Mouse (Mus musculus): ENCODE results near the gene Wnk4.

Gene Wnk4

GRCm38 (mm10) chr11:101259948-101260825, at the start of gene Wnk4:
Gene Wnk4 (plus strand): TSS chr11:101260567.
- peak in 1 of 2 experiments; percentile 39 for DNase-seq (ENCODE audit: low spot score in 2 of 2)

GRCm38 (mm10) chr11:101211970-101212369, 48.4 kb upstream of the Wnk4 start:
- peak in 1 of 2 experiments; percentile 76 for DNase-seq (ENCODE audit: low spot score in 2 of 2)

DNA sequence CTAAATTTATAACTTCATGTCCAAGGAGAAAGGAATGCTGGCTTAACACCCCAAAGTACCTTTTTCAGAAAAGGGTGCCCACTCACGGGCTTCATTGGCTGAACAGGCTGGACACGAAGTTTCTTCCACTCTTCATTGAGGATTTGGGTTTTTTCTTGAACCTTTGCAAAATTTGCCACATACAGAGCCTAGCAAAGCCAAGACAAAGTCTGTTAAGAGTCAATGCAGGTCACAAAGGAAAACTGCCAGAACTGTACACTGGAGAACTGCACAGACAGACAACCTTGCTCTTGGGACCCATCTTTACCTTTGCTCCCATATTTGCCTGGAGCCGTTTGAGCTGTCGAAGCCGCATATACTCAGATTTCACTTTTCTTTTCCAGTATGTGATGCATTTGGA, 43.4 kb upstream of the Wnk4 start:
- no peak for DNase-seq (ENCODE audit: low spot score in 2 of 2)

GRCm38 (mm10) chr11:101218436-101219055, 41.8 kb upstream of the Wnk4 start:
- peak; percentile 32 to 41 for DNase-seq (ENCODE audit: low spot score in 2 of 2)

DNA sequence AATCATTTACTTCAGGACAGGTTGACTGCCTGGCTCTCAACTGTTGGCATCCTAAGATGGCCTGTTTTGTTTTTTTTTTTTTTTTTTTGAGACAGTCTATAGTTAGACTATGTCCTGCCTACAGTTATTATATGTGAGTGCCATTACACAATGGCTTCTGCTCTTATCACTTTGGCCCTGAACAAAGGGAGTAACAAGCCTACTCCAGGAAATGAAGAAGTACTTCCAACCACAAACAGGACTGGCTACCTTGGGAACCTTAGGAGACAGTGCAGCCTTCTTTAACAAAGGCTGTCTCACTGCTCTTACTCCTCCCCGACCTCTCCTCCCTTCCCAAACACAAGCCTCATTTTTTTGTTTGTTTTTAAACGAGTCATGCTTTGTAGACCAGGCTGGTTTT, 39.5 kb upstream of the Wnk4 start:
- DNase-seq (ENCODE audit: low spot score in 2 of 2), result no peak

DNA sequence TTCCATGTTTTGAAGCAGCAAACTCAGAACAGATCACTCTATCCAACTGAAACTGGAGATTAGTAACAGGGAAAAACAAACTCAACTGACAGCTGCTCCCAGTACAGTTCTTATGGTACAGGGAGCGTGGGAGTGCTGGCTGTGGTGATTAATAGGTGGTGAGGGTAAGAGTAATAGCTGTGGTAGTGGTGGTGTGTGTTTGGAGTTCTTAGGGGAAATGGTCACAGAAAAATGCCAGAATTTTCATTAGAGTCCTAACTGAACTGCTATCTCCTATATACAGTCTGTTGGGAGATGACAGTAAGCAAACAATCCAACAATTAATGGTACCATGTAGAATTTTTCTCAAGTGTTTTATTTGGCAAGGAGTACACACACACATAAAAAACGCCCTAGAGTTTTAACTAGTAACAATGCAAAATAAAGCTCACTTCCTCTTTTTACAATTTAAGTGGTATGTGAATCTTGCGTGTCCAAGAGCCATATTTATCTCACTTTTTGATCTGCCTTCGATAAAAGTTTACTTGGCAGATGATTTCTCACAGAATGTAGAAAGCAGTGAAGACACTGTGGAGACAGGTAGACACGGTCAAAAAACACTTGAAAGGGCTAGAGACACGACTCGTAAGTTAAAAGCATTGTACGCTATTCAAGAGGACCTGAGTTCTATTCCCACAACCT, 38.9 kb upstream of the Wnk4 start:
- DNase-seq (ENCODE audit: low spot score in 2 of 2), result no peak

GRCm38 (mm10) chr11:101224337-101224736, 36.0 kb upstream of the Wnk4 start:
- no peak for DNase-seq (ENCODE audit: low spot score in 2 of 2)

GRCm38 (mm10) chr11:101225331-101226064, 34.9 kb upstream of the Wnk4 start:
- no peak for DNase-seq (ENCODE audit: low spot score in 2 of 2)

DNA sequence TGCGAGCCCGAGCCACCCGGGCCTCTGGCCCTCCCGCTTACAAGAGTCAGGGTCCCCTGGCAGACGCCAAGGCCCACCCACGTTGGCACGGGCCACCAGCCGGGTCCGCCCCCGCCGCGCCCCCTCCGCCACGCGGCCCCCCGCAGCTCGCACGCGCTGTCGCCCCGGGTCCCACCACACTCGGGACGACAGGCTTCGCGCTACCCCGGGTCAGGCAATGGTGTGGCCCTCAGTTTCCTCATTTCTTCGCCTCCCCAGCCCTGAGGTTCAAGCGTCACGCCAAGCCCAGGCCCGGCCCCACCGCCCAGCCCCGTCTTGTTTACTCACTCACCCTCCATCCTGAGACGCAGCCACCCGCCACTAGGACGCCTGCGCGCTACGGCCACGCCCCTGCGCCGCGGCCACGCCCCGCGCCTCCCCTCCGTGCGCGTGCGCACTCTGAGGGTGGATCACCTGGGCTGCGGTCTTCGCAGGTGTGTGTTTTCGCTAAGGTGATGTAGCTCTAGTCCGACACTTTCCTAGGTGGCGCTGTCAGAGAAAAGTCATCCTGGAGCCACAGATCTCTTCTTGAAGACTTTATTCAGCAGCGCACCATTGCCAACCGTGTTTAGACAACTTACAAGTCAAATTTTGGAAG, 34.2 kb upstream of the Wnk4 start, which contains the start of gene Ezh1:
Gene Ezh1 (minus strand): TSS at position 399 of the 637 bp plus-strand sequence.
- DNase-seq (ENCODE audit: low spot score in 2 of 2), result peak; percentile 83 to 87

DNA sequence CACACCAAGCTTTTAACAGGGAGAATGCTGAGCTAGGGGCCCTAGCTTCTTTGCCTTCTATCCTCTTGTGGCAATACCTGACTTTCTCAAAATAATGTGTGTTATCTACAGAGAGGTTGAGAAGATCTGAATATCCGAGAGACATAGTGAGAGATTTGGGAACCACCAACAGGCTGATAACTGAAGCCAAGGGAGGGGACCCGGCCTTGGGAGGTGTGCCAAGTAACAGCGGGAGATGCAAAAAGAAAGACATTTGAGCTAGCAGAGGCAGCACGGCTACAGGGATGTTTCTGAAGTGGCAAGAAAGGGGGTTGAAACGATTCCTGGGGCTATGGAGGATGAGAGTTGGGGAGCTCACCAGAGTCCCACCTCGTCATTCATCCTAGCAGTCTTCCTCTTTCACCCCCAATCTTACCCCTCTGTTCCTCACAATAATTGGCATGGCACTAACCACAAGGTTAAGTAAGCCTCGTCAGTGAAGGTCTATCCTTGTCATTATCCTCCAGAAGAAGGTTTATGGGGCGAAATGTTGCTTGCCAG, 30.9 kb upstream of the Wnk4 start:
- DNase-seq (ENCODE audit: low spot score in 2 of 2), result no peak

DNA sequence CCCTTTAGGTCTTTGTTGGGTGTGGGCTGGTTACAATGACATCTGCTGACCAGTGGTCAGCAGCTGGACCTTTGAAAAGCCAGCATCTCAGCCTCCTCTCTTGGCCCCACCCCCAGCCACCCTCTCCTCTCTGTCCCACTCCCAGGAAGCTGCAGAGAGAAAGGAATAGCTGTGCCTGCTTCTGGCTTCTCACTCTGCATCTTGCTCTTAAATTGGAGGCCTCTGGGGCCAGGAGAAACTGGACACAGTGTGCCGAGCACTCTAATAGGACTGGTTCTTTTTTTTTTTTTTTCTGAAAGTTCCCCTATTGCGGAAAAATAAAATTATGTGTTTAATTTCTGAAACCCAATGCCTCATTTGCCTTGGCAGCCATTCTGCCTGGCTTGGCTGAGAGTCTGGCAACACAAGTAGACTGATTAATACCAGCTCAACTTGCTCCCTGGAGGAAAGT, 30.3 kb upstream of the Wnk4 start:
- DNase-seq (ENCODE audit: low spot score in 2 of 2), result no peak

DNA sequence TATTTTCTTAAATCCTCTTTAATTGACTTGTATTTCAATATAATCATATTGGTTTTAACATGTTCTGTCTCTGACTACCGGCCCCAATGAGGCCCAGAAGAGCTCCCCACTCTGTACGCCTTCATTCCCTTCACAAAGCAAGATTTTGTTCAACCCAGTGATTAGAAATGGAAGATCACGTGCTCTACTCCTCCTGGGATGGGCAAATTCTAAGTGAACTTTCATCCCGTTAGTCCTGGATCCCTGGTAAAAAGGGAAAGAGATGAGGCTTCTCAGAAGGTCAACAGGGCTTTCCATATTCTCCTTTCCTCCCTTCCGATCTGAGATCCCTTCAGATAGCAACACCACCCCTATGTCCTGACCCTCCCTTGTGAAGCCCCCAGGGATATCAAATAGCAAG, 29.8 kb upstream of the Wnk4 start:
- DNase-seq (ENCODE audit: low spot score in 2 of 2), result no peak

DNA sequence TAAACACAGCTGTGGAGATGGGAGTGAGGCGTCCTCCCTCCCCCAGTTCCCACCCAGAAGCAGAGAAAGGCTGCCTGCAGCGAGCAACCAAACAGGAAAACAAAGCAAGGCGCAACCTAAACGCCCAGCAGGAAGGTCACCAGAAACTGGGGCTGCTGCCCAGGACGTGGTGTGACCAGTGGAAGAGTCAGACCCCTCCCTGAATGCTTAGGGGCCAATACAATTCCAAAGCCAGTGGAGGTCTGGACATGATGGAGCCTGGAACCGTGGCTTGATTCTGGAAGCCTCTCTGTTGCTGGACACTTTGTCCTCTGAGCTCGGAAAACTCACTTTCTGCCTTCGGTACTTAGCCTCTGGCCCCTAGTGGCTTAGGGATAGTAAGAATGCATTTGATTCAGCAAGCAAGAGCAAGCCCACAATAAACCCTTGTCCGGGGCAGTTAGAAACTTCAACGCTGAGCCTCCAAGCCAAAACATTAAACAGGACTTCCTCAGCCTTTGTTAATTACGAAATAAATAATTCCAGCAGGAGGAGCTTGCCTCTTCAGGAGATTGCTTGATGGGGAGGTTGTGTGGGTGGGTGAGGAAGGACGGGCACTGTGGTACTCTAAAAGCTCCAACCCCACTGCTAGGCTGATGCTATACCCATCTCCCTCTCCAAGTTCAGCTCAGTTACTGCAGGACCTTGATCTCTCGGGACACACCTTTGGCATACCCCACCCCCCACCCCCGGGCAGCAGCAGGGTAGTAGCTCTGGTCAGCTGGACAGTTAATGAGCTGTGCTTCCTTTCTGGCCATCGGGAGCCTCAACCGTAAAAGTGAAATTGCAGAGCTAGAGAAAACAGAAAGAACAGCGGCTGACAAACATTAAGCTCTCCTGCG, 29.1 kb upstream of the Wnk4 start:
- no peak for DNase-seq (ENCODE audit: low spot score in 2 of 2)

- no peak for DNase-seq (ENCODE audit: low spot score in 2 of 2)
Measured at GRCm38 (mm10) chr11:101232010-101232839, 28.1 kb upstream of the Wnk4 start.

DNA sequence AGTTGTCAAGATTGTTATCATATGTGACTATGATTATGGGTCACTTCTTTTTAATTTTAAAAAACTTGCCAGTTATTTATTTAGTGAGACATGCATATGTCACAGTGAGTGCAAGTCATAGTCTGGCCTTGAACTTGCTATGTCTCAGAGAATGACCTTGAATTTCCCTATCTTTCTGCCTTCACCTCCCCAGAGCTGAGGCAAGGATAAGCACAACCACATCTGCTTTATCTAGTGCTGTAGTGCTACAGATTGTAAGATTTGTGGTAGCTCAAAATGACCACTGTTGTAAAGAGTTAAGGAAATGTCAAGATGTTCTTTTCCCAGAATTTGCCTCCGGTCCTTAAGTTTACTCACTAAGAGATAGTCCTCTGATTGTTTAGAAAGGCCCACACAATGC, 27.1 kb upstream of the Wnk4 start:
- no peak for DNase-seq (ENCODE audit: low spot score in 2 of 2)

- DNase-seq (ENCODE audit: low spot score in 2 of 2), result no peak
Measured at GRCm38 (mm10) chr11:101234124-101234523, 26.2 kb upstream of the Wnk4 start.

DNA sequence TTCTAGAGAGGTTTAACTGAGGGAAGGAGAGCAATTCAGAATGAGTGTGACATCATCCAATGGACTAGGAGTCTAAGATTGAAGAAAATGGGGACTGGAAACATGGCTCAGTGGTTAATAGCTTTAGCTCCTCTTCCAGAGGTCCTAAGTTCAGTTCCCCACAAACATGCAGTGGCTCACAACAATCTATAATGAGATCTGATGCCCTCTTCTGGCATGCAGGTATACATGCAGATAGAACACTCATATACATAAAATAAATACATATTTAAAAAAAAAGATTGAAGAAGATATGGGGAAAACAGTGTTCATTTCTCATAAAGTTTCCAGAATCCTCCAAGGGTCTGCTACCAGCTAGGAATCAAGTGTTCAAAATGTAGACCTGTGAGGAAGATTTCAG, 24.9 kb upstream of the Wnk4 start:
- no peak for DNase-seq (ENCODE audit: low spot score in 2 of 2)

- no peak for DNase-seq (ENCODE audit: low spot score in 2 of 2)
Measured at GRCm38 (mm10) chr11:101236782-101237181, 23.6 kb upstream of the Wnk4 start.

DNA sequence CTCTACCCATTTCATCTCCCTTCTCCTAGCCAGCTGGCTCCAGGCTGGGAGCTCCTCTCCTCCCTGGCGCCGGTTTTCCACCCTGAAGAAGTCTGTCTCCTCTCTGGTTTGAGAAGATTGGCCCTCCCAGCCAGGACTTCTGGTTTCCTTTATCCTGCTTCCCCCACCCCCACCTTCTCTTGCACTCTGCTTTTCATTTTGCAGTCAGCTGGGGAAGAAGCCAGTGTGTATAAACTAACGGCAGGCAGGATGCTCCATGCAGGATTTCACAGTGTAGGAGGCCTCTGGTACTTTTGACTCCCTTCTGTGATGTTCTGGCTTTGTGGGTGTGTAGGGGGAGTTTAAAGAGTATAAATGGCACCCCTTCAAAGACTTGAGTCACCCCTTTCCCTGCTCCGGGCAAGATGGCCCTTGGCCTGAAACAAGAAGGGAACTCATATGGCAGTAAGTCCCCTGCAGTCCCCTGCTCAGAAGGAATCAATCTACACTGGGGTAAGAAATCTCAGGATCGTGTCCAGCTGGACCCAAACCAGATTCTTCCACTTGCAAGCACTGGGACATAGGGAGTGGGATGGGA, 22.2 kb upstream of the Wnk4 start:
- no peak for DNase-seq (ENCODE audit: low spot score in 2 of 2)
